Mouse (Mus musculus) macrophage (primary cell): ENCODE data around the gene Gtf2a2. TPM values are rescaled to one million over a fixed set of nuclear protein-coding genes. Genes with fewer than 3 reads are reported as not detected.

Experiments
- H3K27ac ChIP-seq: fragments of 350-480 bp; formaldehyde crosslinking; 2 replicates; pipeline ENCODE4 v1.9.0; 2021
- H3K36me3 ChIP-seq: fragments of 350-480 bp; formaldehyde crosslinking; 2 replicates; pipeline ENCODE4 v1.9.0; 2021; ENCODE audit errors: inconsistent target
- H3K4me3 ChIP-seq: fragments of 350-480 bp; formaldehyde crosslinking; 2 replicates; pipeline ENCODE4 v1.9.0; 2021; ENCODE audit errors: inconsistent target
- H3K79me2 ChIP-seq: fragments of 350-480 bp; formaldehyde crosslinking; 2 replicates; pipeline ENCODE4 v1.9.0; 2021; ENCODE audit errors: inconsistent target
- WGBS: methylation state at CpG from one replicate; pipeline ENCODE4 v1.1.7; 2026; ENCODE audit warnings: inconsistent platforms; ENCODE audit not compliant: missing documents; 5-methylcytosine and 5-hydroxymethylcytosine counted together
- polyA plus RNA-seq: library from polyadenylated mRNA; stranded (reverse); fragments of 250-400 nt; gene quantifications from 3 replicates; pipeline ENCODE4 v1.2.4, GENCODE M21; 2018; ENCODE audit warnings: inconsistent platforms

Gene Gtf2a2
- polyA plus RNA-seq, 1 experiment from 2014 or later, result 35.0 TPM

- 82% methylated on average over 3 of the region's 3 CpGs for WGBS
- no peak overlapping the region for H3K27ac ChIP-seq
- no peaks in the 10 kb centered on the region for H3K36me3 ChIP-seq
- H3K4me3 ChIP-seq, result no peak overlapping the region
- H3K79me2 ChIP-seq, result no peaks in the 10 kb centered on the region
Measured at GRCm38 (mm10) chr9:70052730-70053129, 40.4 kb downstream of the Gtf2a2 start.

GRCm38 (mm10) chr9:70053411-70053810 is 41.1 kb downstream of the Gtf2a2 start:
- WGBS, result 67% methylated on average over 2 of the region's 3 CpGs
- no peaks in the 10 kb centered on the region for H3K36me3 ChIP-seq
- no peak overlapping the region for H3K4me3 ChIP-seq
- no peak overlapping the region for H3K27ac ChIP-seq
- H3K79me2 ChIP-seq, result no peaks in the 10 kb centered on the region

- H3K27ac ChIP-seq, result no peak overlapping the region
- no peak overlapping the region for H3K4me3 ChIP-seq
- 69% methylated on average over 3 of the region's 3 CpGs for whole genome bisulfite sequencing
- H3K79me2 ChIP-seq, result no peaks in the 10 kb centered on the region
- no peaks in the 10 kb centered on the region for H3K36me3 ChIP-seq
Measured at GRCm38 (mm10) chr9:70062012-70062411, 49.7 kb downstream of the Gtf2a2 start.

- H3K79me2 ChIP-seq, result no peaks in the 10 kb centered on the region
- no peak overlapping the region for H3K4me3 ChIP-seq
- H3K36me3 ChIP-seq, result no peaks in the 10 kb centered on the region
- 91% methylated on average over 3 of the region's 3 CpGs for WGBS
- H3K27ac ChIP-seq, result no peak overlapping the region
Measured at GRCm38 (mm10) chr9:70067497-70067896, 55.1 kb downstream of the Gtf2a2 start.

- no peak overlapping the region for H3K4me3 ChIP-seq
- no peaks in the 10 kb centered on the region for H3K36me3 ChIP-seq
- H3K27ac ChIP-seq, result no peak overlapping the region
- WGBS, result 90% methylated on average over 8 of the region's 8 CpGs
- H3K79me2 ChIP-seq, result no peaks in the 10 kb centered on the region
Measured at GRCm38 (mm10) chr9:70069961-70070435, 57.6 kb downstream of the Gtf2a2 start.

- H3K79me2 ChIP-seq, result no peaks in the 10 kb centered on the region
- no peak overlapping the region for H3K4me3 ChIP-seq
- WGBS, result 77% methylated on average over 8 of the region's 8 CpGs
- H3K36me3 ChIP-seq, result no peaks in the 10 kb centered on the region
- no peak overlapping the region for H3K27ac ChIP-seq
Measured at GRCm38 (mm10) chr9:70072387-70072786, 60.0 kb downstream of the Gtf2a2 start.

Other genes with a start within 250 kb of the Gtf2a2 start
- 124 to 188 TPM (median 130 TPM) in 3 replicates for gene Bnip2, start 23.1 kb upstream of the Gtf2a2 start, polyA plus RNA-seq
- gene Gcnt3, start 25.5 kb downstream of the Gtf2a2 start, polyA plus RNA-seq, result not detected in 3 replicates
- not detected in 3 replicates for gene Fam81a, start 130.0 kb downstream of the Gtf2a2 start, polyA plus RNA-seq
- 32.9 to 98.2 TPM (median 52.7 TPM) in 3 replicates for gene Myo1e, start 194.8 kb downstream of the Gtf2a2 start, polyA plus RNA-seq